Mouse (Mus musculus) kidney, postnatal 10 days (tissue): ENCODE measurements around the gene Sfxn2.
A peak's percentile ranks its signal among the peaks of the same experiment; 100 is the strongest.
"Not testable (repeated sequence)": the region's sequence is repeated elsewhere in the genome, so short reads cannot be mapped to it uniquely, and the experiment has no call there.

Source experiments
- DNase-seq: peaks from one replicate; pipeline ENCODE4 v3.0.0; 2021; ENCODE audit warnings: mixed read lengths

Gene Sfxn2

DNA sequence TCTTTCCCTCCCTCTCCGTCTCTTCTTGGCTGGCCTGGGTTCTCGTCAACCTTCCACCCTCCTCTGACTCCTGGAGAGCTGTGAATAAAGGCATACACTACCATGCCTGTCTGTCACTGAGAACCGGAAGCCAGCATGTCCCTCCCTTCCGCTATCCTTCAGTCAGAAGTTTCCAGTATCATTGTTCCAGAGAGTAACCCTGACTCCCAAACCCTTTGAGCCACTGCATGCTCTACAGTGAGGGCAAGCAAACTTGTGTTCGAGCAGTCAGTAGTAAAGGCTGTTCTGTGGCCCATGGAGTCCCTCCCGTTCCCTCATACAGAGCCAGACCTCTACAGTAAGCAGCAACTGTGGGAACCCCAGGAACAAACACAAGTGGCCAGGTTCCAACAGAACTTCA lies 25.6 kb upstream of the Sfxn2 start:
- DNase-seq, result no peak

DNA sequence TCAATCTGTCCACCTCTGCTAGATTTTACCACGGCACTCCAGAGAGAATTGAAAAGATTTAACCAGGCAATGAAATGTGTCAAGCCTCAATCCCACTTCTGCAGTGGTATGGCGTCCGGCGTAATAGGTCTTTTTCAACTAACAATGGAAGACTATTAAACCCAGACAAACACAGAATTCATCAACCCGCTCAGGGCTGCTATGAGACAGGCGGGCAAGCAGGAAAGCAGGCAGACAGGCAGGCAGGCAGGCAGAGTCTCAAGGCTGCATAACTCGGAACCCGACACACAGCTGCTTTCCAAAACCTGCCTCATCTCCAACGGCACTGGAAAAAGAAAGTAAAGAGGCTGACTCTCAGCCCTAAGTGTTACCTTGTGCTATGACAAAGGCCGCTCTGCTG lies 25.1 kb upstream of the Sfxn2 start:
- no peak for DNase-seq

DNA sequence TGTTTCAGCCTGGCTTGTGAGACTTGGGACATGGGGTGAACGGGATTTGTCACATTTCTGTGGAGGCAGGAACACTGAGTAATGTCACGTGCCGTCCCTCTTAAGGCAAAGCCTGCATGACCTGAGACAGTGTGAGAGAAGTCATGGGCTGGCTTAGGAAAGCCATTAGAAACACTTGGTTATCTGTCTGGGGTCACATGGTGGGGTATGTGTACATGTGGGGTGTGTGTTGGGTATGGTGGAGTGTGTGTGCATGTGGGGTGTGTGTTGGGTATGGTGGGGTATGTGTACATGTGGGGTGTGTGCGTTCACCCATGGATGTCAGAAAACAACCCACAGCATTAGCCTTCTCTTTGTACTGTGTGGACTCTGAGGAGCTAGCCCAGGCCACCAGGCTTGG lies 22.8 kb upstream of the Sfxn2 start:
- no peak for DNase-seq

DNA sequence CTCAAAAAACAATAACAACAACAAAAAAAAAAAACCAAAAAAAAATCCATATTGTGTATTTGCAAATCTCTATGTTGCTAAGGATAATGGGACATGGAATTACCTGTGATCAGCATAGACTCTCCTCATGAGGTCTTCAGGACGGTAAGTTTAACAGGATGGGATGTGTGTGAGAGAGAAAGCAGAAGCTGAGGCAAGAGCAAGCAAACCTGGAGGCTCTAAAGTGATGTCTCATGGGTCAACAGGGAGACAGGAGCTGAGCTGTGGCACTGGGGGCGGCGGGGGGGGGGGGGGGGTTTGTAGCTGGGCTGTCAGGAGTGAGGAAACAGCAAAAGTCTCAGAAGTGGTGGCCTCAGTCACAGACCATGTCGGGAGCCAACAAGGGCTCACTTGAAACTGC lies 20.7 kb upstream of the Sfxn2 start:
- no peak for DNase-seq

DNA sequence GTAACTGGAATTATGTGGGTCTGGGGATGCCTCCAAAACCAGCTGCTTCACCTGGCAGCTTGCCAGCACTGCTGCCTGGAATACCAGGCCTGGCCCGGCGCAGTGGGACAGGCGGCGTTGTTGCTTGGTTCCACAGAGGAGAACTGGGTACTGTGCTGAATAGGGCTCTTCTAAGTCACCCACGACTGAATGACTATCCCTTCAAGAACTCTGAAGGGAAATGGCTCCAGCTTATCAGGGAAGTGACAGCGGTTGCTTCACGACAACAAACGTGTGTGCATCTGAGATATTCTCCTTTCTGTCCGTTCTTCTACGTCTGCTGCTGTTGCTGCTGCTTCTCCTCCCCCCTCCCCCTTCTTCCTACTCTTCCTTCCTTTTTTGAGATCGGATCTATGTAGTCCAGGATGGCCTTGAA lies 19.6 kb upstream of the Sfxn2 start:
- peak; percentile 67 for DNase-seq

DNA sequence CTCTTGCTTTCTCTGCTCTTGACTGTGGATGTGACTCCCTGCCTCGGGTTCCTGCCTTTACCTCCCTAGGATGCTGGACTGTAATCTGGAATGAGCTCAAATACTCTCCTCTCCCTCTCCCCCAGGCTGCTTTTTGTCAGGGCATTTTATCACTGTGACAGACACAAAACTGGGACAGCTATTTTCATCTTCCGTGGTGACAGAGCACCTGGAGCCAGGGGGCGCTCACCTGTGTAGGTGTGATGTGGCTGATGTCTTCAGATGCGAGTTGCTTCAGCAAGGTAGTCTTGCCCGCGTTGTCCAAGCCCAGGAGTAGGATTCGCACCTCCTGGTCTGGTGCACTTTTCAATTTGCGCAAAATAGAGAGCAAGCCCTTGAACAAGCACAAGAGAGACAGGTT lies 15.2 kb upstream of the Sfxn2 start:
- no peak for DNase-seq

DNA sequence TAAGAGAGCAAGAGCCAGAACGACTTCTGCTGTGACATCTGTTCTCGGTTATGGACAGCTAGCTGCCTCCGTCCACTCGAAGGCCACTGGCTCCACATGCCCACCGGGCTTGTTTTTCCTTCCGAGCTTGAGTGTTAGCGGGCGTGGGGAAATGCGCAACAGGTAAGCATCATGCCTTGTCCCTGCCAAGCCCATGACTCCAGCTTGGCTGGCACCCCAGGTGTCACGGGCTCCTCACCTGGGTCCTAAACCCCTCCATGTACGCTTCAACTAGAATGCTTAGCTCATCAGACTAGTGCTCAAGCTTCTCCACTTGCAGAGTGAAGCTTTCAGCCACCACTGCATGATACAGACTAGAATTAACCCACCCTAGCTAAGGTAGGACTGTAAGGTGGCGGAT lies 14.5 kb upstream of the Sfxn2 start:
- peak; percentile 34 for DNase-seq

DNA sequence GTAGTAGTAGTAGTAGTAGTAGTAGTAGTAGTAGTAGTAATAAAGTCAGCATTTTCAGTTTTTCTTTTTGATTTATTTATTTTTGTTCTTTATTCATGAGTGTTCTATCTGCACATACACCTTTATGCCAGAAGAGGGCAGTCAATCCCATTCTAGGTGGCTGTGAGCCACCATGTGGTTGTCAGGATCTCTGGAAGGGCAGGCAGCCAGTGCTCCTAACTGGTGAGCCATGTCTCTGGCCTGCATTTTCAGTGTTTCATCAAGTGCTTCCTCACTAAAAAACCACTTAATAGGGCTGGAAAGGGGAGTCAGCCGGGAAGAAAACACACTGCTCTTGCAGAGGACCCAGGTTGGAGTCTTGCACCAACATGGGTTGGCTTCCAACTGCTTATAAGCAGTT lies 11.0 kb upstream of the Sfxn2 start:
- peak; percentile 77 for DNase-seq

DNA sequence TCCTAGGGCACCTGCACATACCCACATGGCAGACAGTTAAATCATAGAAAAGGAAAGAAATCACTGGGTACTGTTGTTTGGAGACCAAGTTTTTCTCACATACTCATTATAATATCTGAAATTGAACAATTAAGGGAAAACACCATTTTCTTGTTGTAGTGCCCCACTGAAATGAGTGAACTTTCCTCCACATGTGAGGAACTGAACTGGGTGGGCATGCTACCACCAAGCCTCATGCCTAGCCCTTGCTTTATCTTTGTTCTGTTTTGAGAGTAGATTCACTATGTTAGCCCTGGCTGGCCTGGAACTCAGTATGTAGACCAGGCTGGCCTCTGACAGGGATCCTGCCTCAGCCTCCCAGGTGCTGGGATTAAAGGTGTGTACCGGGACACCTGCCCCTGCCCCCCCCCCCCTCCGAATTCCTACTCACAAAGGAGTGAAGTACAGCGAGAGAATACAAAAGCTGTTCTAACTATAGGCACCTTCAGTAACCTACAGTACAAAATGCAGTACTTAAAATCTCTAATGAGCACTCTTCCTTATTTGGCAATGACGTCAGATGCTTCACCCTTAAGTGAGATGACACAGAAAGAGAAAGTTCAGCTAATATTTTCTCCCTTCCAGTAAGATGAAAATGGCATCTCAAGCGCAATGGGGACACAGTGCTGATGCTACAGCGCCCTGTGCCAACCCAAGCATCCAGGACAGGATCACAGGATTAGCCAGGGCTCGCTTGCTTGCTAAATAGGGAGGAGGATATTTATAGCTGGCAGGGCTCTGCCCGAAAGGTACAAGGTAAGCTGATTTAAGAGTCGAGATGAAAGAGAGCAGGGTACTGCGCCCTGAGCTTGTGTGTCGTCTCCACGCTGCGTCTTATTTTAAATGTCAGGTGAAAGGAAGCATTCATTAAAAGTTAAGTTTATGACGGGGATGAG lies 10.3 kb upstream of the Sfxn2 start:
- DNase-seq, result no peak

DNA sequence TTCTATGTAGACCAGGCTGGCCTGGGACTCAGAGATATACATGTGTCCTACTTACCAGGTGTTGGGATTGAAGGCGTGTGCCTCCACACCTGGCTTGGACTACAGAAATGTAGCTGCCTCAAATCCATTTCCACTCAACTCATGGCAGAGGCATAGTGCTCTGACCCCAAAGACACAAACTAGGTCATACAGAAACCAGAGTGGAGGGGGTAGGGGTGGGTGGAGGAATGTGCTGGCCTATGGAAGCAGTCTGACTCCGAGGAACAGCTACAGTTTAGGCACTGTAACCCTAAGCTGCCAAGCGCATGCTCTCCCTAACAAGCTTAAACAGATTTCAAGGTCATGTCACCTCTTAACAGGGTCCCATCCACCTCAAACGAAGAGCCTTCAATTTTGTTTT lies 9.6 kb upstream of the Sfxn2 start:
- DNase-seq, result no peak

DNA sequence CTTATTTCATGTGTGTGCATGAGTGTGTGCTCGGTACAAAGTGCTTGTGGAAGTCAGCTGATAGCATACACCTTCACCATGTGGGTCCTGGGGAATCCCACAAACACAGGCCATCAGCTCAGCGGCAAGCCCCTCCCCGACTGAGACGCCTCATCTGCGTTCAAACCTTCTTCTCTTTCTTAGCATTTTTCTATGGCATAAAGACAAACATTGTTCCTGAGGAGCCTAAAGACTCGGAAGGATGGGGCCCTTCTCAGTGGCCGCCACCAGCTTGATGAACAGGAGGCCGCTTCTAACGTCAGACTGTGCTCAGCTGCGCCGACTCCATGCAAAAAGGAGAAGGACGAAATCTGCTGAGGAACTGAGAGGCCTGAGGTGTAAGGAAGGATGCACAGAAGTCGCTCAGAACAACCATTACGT lies 9.1 kb upstream of the Sfxn2 start:
- no peak for DNase-seq

DNA sequence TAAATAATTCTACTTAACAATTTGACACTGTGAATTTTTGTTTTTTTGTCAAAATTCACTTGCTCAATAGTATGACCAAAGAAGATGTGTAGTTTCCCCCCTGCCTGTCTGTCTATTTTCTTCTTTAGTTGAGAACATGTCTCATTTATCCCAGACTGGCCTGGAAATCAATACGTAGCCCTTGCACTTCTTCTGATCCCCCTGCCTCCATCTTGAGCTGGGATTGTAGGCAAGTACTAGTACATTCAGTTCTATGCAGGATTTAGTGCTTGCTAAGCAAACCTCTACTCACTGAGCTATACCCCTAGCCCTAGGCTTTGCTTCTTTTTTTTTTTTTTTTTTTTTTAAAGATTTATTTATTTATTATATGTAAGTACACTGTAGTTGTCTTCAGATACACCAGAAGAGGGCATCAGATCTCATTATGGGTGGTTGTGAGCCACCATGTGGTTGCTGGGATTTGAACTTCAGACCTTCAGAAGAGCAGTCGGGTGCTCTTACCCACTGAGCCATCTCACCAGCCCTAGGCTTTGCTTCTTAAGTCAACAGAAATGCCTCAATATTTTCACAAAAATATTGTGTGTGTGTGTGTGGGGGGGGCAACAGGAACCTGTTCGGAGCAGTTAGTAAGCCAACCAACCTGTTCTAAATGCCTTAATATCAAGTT lies 1.8 kb upstream of the Sfxn2 start:
- not testable (repeated sequence) for DNase-seq

DNA sequence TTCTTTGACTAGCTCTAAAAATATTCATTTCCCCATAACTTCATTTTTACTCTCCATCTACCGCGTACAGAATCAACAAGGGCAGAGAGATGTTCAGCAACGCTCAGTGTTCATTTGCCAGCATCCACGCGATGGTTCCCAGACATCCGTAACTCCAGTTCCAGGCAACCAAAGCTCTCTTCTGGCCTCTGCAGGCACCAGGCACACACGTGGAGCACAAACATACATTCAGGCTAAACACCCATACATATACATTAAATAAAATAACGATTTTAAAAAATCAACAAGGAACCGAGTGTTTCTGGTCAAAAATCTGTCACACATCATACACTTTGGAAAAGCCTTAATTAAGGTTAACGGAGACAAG lies 1.3 kb upstream of the Sfxn2 start:
- no peak for DNase-seq

DNA sequence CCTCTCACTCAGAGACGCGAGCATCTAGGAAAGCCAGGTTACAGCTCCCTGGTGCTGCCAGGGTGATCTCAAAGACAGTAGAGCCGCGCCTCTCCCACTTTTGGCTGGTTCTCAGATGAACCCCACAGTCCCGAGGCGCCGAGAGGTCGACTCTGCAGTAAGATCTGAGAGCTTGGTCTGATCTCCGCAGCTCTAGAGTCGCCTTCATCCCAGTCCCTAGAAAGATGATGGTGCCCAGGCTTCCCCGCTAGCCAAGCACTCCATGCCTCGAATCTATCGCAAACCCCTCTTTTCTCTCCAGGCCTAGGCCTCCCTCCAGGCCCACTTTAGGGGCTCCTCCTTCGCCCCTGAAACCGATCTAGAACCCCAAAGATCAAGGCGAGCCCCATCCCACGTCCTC lies 617 bp upstream of the Sfxn2 start:
- no peak for DNase-seq

DNA sequence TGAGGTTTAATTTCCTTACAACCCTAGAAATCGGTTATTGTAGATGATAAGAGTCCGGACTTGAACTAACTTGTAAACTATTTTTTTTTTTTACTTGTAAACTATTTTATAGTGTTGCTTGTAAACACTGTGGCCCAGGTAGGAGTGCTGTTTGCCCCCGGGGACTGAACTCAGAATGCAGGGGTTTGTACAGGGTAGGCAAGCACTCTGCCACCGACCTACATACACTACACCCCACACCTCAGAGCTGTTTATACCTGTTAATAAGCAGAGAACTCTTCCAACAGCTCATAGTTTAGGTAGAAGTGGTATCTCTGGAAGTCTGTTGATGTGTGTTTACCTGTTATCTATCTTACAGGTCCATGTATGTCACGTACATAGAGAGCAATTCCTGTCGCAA lies 825 bp downstream of the Sfxn2 start:
- DNase-seq, result no peak

DNA sequence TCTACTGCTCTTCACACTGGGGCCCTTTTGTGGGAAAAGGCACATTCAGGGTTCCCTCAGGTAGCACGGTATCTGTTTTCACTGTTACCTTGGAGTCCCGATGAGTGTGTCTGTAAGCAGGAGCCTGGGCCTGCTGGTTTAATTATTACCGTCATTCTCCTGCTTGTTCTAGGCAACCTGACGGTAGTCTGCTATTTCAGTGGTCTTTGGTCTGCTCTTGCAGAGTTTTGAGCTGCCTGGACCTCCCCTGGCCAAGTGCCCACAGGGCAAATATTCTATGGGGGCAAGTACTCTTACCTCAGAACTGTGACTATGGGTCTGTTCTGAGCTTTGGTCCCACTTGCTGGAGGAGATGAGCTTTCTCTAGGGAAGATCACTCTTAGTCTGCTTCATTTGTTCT lies 2.0 kb downstream of the Sfxn2 start:
- DNase-seq, result peak; percentile 77

DNA sequence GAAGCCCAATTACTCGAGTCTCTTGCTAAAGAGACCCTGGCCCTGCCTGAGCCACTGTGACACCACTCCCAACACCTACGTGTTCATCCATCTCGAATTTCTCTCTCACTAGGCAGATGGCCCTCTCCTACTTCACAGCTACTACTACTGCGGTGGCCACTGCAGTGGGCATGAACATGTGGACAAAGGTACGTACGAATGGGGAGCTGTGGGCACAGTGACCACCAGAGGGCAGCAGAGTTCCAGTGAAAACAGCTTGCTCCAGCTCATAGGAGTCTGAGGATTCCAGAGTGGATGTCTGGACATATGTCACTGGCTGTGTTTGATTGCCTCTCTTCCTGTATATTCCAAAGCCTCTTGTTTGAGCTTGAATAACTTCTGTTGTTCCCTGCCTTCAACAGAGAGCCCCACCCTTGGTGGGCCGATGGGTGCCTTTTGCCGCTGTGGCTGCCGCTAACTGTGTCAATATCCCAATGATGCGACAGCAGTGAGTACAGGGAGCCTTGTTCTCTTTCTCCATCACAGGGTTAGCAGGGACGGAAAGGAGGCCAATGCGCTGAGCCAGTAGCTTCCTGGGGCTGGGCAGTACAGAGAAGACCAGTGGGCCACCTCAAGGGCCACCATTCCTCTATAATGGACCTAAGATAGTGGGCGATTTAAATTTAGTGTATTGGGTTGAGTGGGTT lies 14.8 kb downstream of the Sfxn2 start:
- peak; percentile 94 for DNase-seq

DNA sequence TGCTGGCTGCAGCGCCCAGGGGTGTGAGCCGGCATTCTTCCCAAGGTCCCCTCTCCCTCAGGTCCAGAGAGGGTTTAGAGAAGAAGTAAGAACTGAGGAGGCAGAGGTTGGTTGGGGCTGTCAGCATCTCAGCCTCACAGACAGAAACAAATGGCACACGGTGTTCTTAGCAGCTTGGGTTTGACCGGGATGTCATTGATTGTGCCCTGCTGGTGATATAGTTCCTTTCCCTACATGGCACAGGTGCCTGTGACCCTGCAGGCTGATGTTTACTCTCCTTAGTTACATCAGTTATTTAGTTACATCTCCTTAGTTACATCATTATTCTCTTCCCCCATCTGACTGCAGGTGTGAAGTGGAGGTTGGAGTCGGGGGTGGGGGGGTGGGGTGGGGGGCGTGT lies 18.4 kb downstream of the Sfxn2 start:
- DNase-seq, result no peak

DNA sequence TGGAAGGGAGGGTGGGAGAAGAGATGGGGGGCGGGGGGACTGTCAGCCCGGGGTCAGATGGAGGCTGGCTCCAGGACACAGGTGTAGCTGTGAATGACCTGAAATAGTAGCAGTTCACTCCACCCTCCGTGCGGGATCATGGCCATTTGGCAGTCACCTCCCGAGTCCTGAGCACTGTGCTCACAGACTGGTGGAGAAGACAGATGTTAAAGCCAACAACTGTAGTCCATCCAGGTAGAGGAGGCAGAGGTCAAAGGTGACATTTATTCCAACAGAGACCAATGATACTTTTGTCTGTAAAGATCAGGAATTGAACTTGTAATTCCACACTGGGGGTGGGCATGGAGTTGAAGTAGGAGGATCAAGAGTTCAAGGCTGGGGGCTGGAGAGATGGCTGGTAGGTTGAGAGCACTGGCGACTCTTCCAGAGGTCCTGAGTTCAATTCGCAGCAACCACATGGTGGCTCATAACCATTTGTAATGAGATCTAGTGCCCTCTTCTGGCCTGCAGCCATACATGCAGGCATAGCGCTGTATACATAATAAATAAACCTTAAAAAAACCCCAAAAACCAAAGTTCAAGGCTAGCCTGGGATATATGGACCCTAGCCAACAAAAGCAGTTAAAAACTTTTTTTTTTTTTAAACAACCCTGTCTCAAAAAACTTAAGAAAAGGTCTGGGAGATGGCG lies 19.7 kb downstream of the Sfxn2 start:
- no peak for DNase-seq

DNA sequence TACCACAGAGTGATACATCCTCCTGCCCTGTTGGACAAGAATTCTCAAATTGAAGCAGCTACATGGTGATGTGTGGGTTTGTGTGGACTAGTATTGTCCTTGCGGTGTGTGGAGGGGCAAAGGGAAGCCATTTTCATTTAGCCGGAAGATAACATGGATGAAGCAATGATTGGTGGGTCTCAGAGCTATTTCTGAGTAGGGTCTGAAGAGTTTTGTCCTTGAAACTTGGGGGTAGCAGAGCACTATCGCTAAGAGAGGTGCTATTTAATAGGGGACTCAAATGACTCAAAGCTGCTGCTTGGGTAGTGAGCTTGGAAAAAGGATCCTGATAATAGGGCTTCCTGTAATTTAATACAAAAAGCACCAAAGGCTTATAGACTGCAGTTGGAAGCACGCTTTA lies 25.0 kb downstream of the Sfxn2 start:
- DNase-seq, result no peak

DNA sequence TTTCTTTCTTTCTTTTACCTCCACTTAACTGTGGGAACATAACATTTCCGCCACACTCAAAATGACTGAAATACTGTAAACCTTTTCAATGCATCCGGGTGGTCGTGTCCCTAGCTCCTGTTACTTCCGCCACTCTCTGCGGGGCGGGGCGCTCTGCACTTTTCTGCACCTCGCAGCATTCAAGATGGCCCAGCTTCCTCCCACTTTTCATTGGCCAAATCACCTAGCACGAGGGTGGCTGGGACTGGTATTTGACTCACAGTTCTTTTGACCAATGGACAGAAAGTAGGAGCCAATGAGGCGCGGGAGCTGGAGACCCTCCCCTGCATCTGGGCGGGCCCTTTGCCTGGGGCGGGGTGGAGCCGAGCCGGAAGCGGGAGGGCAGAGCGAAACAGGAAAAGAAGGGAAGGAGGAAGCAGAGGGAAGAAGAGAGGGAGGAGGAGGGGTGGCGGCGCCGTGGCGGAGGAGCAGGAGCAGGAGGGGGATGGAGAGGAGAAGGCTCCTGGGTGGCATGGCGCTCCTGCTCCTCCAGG lies 25.6 kb downstream of the Sfxn2 start, which contains the start of gene Wbp1l:
Wbp1l (plus strand) TSS at position 365 of the 533 bp plus-strand sequence.
- DNase-seq, result peak; percentile 98

DNA sequence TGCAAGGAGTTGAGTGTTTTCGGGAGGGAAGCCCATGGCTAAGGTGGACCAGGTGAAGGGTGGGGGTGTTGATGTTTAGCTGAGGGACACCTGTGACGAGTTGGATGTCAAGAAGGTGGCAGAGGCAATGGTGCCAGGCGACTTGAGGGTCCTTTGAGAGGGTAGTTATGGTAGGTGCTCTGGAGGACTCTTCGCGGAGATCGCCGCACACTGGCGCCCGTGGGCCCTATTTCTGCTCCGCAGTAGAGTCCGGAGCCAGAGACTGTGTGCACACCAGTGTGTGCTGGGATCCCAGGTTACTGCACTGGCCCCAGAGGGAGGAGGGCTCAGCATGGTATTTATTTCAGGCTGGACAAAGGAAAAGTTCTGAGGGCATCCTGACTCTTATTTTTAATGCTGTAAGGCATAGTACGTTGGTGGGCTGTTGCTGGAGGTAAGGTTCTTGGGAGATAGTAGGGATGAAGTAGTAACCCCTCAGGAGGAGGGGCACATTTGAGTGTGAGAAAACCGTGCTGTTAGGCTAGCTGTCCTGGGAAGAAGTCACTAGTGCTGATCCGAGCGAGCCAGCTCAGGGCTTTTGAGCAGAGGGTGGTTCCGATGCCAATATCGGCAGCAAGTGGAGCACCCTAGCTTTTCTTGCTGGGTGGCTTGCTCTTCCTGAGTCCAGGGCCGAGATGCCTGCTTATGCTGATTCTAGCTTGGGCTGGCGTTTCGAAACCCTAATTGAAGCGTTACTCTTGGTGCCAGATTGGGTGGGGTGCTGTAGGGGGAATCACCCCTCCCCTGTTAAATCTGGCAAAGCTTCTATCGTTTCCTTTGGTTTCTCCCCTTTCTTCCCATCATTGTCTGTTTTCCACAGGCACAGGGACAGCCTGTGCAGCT lies 26.5 kb downstream of the Sfxn2 start:
- peak; percentile 39 for DNase-seq
